Comparison of ENCODE assay signal across 23 mouse cellular contexts in the genomic region with DNA sequence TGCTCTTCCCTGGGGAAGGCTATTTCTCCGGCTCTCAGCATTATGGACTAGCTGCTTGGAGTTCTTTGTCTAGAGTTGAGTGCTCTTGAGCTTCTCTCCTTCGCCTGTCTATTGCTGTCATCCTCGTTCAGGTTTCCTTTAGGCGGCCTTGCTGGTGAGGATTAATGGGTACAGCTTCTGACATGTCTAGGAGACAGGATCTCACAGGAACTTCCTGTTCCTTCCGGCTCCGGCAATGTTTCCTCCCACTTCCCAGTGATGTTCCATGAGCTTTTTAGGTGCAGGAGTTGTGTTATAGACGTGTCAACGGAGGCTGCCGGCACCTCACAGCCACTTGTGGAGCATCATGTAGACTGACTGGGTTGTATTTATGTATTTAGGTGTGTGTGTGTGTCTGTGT.
"Had no signal": no experiment of that assay in that cellular context is flagged by ENCODE, and none has a peak within 500 bp of the region (broad histone marks: within the 10 kb centered on the region; RNA-seq: fewer than 3 reads in every experiment).

No protein-coding gene starts in this region.

- H3K4me2 ChIP-seq: heart, embryonic 13.5 days; heart, embryonic 15.5 days; hindbrain, embryonic 13.5 days; hindbrain, embryonic 15.5 days; limb, embryonic 13.5 days; limb, embryonic 15.5 days; liver, embryonic 12.5 days had no signal

- DNase-seq: forebrain, postnatal 0 days; gastrocnemius, postnatal 14 days; gastrocnemius, postnatal 36 days; heart, adult 18-20 months; heart, postnatal 14 days; heart, postnatal 36 days; kidney, adult 18-20 months; kidney, adult 9 months; kidney, postnatal 10 days; layer of hippocampus, adult 9-11 months; layer of hippocampus, postnatal 36 days; left cerebral cortex, postnatal 4 days had no signal

- ATAC-seq: forebrain, postnatal 0 days; hindbrain, postnatal 0 days; intestine, embryonic 16.5 days; liver, embryonic 12.5 days had no signal

- H3K9ac ChIP-seq: forebrain, postnatal 0 days; heart, embryonic 13.5 days; heart, embryonic 15.5 days; hindbrain, embryonic 13.5 days; hindbrain, embryonic 15.5 days; limb, embryonic 13.5 days; limb, embryonic 15.5 days; liver, embryonic 12.5 days; liver, embryonic 14.5 days had no signal

- H3K9me3 ChIP-seq: heart, embryonic 10.5 days; heart, embryonic 13.5 days; heart, embryonic 15.5 days; hindbrain, embryonic 13.5 days; hindbrain, embryonic 15.5 days; limb, embryonic 15.5 days; liver, embryonic 12.5 days had no signal

- H3K27ac ChIP-seq: heart, embryonic 10.5 days; heart, embryonic 13.5 days; heart, embryonic 15.5 days; hindbrain, embryonic 13.5 days; hindbrain, embryonic 15.5 days; hindbrain, postnatal 0 days; limb, embryonic 13.5 days; limb, embryonic 15.5 days; liver, embryonic 12.5 days; liver, embryonic 14.5 days had no signal

- H3K27me3 ChIP-seq: heart, embryonic 13.5 days; heart, embryonic 15.5 days; hindbrain, embryonic 13.5 days; hindbrain, embryonic 15.5 days; limb, embryonic 15.5 days; liver, embryonic 12.5 days had no signal

- H3K4me1 ChIP-seq: heart, embryonic 13.5 days; heart, embryonic 15.5 days; hindbrain, embryonic 15.5 days; liver, embryonic 12.5 days had no signal

- H3K36me3 ChIP-seq: heart, embryonic 10.5 days; heart, embryonic 13.5 days; heart, embryonic 15.5 days; hindbrain, embryonic 13.5 days; hindbrain, embryonic 15.5 days; limb, embryonic 13.5 days; limb, embryonic 15.5 days had no signal

- H3K4me3 ChIP-seq: heart, embryonic 10.5 days; heart, embryonic 13.5 days; heart, embryonic 15.5 days; hindbrain, embryonic 13.5 days; hindbrain, embryonic 15.5 days; limb, embryonic 13.5 days; limb, embryonic 15.5 days; liver, embryonic 12.5 days had no signal
